Mouse (Mus musculus): ENCODE measurements around the gene Cfap77. TPM values are rescaled to one million over a fixed set of nuclear protein-coding genes. Genes with fewer than 3 reads are reported as not detected.
"Not testable (repeated sequence)": the region's sequence is repeated elsewhere in the genome, so short reads cannot be mapped to it uniquely, and the experiment has no call there.

Gene Cfap77
- polyA plus RNA-seq (2017; shearing (Covaris generic)), result 1 to 10 TPM; 1.2 TPM

DNA sequence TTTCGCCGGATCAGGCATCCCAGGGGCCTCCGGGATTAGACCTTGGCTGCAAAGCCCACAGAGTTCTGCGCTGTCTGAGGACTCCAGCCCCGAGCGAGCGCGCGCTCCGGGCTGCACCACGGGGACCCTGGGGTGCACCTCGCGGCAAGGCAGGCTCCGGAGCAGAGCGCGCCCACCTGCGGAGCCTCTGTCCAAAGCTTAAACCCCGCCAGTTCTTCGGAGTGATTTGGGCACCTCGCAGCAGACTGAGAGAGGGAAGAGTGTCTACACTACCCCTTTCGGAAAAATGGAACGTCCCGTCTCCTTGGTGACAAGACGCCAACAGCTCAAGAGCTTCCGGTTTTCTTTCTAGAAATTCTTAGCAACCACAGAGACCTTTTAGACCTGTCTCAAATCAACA, at the start of gene Cfap77:
TSS of gene Cfap77 (minus strand) at position 76 of the 400 bp plus-strand sequence.
- ATAC-seq, result peak; percentile 61

DNA sequence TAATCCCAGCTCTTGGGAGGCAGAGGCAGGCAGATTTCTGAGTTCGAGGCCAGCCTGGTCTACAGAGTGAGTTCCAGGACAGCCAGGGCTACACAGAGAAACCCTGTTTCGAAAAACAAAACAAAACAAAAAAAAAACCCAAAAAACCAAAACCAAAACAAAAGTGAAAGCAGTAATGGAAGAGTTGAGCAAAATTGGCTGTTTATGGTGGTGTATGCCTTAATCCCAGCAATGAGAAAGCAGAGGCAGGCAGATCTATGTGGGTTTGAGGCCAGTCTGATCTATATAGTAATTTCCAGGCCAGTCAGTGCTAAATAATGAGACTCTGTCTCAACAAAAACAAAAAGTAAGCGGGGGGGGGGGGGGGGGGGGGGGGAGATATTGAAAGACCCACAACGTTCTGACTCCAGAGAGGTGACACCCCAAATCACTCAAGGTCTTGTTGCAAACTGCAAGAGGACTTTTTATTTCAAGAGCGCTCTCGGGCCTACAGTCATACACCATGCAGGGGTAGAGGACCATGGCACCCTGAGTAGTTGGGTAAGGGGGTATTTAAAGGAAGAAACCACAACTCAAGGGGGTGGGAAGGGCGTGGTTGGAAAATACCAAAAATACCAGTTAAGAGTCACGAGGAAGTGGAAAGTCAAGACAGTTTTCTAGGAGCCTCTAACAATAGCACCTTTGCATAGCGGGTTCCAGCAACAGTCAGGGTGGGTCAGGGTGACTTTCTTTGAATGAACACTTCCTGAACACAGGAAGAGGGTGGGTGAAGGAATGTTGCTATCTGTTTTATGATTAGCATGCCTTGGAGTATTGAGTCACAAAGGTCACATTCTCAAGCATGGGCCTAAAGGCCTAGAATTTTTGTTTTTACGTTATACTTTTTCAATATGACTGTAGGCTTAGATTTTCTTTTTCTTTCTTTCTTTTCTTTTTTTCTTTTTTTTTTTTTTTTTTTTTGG, 47.8 kb upstream of the Cfap77 start:
- peak; percentile 30 for ATAC-seq

DNA sequence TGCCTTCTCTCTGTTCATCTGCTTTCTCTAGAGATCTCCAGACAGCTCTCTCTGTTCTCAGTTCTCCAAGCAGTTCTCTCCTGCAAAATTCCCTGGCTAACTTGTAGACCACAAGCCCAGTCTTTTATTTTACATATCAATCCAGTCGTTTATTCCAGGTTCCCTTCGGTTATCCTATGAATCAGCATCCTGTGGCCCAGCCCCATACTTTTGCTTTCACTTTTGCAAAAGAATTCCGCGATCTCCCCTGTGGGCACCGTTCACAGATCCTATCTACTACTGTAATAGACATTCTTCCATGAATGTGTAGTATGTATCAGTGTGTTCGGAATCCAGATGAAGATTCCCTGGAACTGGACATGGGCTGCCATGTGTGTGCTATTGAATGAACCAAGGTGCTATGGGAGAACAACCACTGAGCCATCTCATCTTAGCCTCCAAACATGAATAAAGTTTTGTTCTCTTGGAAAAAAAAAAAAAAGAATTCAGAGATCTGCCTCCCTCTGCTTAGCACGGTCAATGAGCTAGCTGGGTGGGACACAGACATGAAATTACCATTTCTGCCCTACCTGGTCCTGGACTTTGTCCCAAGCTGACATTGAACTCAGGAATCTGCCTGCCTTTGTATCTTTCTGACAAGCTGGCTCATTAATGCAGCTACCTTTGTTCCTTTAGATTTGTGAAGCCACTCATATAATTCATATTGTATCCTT, 46.1 kb upstream of the Cfap77 start:
- no peak for ATAC-seq

DNA sequence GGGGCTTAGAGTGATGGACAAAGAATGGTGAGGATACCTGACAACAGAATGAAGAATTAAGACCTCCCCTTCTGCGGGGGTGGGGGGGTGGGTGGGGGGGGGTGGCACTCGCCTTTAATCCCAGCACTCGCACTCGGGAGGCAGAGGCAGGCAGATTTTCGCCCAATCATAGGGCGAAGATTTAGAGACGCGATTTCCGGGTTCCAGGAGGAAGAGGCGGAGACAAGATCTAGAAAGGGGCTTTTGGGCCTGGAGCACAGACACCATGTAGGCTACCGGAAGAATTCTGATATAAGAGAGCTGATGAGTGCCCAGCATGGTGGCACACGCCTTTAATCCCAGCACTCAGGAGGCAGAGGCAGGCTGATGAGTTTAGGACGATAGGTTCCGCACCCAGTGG, 44.8 kb upstream of the Cfap77 start:
- no peak for ATAC-seq

DNA sequence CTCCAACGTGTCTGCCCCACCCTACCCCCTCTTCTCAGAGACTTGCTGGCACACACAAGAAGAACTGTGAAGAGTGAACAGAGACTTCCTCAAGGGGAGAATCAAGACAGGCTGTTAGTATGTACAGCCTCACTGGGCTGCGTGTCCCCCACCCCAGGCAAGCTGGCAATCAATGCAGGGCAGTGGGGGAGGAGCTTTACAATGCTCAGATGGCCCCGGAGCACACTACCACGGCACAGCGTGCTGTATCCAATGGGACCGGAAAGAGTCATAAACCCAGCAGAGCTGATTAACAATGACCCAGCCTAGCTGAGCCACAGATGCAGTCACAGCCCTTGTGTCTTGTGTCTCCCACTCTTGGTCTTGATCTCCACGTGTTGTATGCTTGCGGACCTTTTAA, 43.9 kb upstream of the Cfap77 start:
- ATAC-seq, result no peak

DNA sequence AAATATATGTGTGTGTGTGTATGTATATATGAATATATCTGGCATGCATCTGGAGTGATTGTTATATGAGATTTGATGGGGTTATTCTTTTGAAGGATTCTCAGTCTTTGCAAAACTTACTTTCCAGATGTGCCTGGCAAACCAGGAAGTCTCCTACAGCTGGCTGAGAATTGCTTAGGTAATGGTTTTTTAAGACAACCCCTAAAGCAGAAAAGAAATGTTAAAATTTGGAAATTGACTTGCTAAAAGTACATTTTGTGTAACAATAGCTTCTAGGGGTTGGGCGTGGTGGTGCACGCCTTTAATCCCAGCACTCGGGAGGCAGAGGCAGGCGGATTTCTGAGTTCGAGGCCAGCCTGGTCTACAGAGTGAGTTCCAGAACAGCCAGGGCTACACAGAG, 43.1 kb upstream of the Cfap77 start:
- peak; percentile 1 for ATAC-seq

DNA sequence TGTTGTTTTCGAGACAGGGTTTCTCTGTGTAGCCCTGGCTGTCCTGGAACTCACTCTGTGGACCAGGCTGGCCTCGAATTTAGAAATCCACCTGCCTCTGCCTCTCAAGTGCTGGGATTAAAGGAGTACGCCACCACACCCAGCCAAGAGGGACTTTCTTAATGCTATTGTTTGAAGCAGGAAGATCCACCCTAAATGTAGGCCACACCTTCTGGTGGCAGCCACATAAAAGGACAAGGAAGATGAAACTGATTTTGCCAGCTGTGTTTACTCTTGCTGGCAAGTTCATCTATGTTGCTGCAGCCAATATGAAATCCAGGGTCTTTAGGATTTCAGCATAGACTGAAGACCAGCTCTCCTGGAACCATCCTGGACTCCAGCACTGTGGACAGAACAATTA, 42.6 kb upstream of the Cfap77 start:
- ATAC-seq, result peak; percentile 74

DNA sequence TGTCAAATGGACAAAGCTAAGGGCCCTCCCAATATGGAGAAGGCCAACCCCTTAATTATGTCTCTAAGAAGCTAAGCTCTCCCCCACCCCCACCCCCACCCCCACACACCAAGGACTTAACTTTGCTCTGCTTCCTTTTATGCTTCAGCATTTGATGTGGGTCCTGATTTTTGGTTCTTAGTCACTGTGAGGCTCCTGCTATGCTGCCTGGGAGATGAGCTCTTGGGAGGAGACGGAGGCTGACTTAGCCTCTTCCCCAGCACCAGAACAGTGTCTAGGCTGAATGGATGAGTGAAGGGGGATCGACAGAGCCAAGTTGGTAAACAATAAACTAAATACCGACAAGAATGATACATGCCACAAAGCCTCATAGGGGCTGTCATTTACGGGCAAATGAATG, 41.9 kb upstream of the Cfap77 start:
- ATAC-seq, result peak; percentile 40

DNA sequence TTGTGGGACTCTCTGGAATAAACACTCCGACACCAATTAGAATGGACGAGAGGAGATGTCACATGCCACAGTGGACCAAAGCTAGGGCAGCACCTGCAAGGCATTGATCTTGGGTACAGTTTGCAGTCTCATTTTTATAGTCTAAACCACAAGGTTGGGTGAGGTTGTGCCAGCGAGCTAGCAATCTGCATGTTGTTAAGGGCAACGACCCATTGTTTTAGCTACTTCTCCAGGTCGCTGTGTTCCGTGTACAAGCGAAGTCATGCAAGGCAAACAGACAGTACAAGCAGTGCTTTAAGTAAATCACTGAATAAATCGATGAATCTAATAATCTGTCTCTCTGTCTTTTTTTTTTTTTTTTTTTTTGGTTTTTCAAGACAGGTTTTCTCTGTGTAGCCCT, 40.8 kb upstream of the Cfap77 start:
- peak; percentile 68 for ATAC-seq

DNA sequence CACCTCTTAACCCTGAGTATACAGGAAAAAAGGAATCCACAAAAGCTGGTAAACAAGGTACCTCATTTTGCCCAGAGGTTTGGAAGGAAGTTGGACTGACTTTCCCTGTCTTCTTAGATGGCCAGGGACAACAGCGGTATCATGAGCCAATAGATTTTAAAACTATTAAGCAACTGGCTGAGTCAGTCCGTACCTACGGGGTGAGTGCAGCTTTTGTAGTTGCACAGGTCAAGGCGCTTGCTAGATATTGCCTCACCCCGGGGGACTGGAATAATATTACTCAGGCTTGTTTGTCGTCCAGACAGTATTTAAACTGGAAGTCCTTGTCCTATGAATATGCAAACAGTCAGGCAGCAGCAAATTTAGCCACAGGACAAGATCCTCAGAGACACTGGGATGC, 34.4 kb upstream of the Cfap77 start:
- not testable (repeated sequence) for ATAC-seq

DNA sequence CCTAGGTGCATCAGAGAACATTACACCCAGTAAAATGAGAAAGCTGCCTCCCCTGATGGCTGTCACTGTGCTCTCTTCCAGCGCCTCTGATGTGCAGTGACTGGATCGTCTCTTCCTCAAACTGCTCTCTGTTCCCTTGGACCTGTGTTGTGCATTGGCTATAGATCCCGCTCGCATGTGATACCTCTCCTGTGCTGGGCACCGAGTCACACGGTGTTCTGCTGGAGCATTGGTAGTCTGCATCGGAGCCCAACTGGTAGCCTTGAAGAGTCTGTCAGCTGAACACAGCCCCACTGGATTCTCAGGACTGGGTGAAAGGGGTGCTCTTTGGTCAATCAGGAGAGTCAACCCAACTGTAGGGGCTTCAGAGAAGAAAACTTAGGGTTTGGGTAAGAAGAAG, 31.2 kb upstream of the Cfap77 start:
- ATAC-seq, result no peak

DNA sequence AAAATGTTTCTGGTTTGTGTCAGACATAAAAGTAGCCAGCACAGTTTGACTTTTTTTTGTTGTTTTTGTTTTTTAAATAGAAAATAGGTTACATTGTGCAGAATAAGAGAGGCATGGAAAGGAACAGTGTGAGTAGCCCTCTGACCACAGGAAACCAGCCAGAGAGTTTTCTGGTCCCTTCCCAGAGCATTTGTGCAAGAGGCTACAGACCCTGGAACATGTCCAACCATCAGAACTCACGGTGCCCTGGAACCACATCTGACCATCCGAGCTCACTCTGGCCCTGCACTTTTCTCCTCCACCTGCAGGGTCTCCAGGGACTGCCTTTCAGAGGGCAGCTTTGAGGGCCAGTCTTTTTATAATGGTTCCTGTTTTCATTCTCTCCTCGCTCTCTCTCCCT, 27.1 kb upstream of the Cfap77 start:
- ATAC-seq, result no peak

DNA sequence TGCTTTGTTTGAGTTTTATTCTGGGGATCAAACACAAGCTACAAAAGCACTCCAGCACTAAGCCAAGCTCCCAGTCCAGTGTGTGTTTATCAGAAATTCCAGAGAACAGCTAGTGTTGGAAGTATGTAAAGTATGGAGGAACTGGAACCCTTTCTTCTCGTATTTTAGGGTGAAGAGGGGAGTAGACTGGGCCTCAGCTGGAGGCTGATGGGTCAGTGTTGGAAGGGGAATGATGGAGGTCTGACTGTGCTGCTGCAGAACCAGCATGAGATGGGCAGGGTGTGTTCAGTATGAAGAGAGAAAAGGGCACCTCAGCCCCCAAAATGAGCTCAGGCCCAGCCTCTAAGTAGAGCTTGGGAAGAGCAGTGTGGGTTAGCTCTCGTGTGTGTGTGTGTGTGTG, 21.4 kb upstream of the Cfap77 start:
- ATAC-seq, result no peak

DNA sequence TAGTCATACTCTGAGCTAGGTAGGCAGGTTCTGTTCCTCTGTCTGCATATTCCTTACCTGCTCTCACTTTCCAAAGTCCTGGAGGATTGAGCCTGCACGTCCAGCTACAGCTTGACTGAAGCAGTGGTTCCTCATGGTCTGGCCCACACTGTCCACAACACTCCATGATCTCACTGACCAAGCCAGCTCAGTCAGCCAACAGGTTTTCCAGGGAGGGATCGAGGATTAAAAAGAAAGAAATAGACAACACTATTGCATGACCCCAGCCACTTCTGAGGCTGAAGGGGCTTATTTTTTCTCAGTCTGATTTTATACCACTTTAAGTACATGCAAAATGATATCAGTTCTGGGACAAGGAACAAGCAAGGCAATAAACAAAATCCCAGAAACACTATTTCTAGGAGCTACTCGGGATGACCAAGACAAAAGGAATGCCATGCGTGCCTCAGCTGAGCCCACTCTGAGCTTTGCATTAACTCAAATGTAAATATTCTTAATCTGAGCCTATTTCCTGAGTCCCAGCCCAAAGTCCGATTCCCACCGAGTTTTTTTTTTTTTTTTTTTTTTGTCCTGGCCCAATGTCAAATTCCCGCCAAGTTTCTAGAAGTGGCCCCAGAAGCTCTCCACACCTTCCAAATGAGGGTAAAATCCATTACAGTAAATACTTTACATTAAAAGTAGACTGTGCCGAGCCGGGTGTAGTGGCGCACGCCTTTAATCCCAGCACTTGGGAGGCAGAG, 20.6 kb upstream of the Cfap77 start:
- ATAC-seq, result no peak

DNA sequence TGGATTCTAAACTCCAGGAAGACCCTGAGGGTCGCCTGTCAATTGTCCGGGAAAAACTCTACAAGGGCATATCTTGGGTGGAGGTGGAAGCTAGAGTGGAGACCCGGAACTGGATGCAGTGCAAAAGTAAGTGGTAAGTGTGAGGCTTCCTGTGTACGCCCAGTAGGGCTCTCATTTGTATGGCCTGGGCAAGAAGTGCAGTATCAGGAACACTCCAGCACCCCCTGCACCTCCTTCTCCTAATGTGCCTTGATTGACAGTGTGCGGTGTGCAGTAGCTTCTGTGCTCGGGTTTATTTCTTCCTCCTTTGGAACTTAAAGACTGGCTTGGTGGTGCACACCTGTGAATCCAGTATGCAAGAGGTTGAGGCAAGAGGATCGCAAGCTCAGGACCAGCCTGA, 19.8 kb upstream of the Cfap77 start:
- ATAC-seq, result no peak

DNA sequence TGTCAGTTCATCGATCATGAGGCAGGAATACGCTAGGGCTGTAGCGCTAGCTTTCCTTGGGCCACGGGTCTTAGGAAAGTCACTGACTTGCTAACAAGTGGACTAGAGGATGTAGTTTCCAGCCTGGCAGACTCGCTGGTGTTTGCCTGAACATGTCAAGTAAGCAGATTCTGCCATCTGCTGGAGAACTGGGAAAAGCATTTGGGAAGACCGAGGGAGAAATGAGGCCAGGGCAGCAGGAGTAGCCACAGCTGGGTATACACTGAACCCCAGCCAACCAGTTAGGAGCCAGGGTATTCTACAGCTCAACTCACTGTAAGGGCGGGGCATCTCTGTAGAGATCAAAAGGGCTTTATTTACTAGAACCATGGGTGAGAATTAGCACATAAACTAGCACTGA, 11.5 kb upstream of the Cfap77 start:
- no peak for ATAC-seq

DNA sequence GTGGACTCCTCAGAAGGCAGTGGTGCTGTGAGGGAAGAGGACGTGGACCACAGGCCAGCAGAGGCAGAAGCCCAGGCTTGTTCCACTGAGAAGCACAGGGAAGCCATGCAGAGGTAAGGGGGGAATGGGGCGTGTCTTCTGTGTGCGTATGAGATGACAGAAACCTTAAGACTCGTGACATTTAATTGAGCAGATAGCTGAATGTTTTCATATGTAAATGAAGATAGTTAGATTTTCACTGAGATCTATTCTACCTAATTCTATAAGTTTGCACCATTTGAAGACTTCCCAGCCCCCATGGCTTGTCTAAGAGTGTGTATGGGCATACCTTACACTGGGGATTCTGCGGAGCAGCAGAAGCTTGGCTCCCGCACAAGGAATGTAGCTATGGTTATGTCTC, 10.9 kb upstream of the Cfap77 start:
- ATAC-seq, result no peak

DNA sequence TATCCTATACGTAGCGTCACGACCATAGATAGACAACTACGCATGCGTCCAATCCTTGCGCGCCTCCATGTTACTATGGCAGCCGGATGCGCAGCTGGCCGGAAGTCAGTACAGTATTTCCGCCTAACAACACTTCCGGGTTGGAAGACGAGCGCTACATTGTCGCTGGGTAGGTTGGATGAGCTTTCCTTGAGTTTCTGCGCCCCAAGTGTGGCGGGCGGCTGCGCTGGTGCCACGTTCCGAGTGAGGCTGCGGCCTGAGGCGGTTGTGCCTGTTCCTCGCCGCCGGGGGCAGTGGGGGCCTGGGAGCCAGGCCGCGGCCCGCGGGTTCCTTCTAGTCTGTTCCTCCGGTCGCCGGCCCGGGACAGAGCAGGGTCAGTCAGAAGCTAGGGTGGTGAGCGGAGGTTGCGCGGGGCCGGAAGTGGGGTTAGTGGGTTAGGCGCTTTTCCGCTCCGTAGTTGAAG, 5.3 kb upstream of the Cfap77 start, which contains the start of gene Ttf1:
TSS of gene Ttf1 (plus strand) at position 128 of the 463 bp plus-strand sequence.
- ATAC-seq, result peak; percentile 97

DNA sequence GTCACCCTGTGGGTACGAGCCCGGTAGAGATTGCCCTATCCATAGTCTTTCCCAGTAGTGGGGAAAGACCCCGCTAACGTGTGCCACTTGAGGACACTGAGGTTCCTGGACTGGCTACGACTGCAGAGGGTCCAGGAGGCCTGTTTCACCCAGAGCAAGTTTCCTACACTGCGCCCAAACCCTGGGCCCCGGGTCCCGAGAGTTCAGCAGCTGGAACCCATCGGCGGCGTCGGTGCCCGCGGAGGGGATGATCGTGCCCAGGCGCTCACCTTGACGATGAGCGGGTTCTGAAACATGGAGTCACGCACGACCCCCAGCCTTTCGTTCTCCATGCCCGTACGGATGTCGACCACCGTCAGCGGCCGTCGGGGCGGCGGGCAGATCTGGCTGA, 326 bp downstream of the Cfap77 start:
- ATAC-seq, result no peak

DNA sequence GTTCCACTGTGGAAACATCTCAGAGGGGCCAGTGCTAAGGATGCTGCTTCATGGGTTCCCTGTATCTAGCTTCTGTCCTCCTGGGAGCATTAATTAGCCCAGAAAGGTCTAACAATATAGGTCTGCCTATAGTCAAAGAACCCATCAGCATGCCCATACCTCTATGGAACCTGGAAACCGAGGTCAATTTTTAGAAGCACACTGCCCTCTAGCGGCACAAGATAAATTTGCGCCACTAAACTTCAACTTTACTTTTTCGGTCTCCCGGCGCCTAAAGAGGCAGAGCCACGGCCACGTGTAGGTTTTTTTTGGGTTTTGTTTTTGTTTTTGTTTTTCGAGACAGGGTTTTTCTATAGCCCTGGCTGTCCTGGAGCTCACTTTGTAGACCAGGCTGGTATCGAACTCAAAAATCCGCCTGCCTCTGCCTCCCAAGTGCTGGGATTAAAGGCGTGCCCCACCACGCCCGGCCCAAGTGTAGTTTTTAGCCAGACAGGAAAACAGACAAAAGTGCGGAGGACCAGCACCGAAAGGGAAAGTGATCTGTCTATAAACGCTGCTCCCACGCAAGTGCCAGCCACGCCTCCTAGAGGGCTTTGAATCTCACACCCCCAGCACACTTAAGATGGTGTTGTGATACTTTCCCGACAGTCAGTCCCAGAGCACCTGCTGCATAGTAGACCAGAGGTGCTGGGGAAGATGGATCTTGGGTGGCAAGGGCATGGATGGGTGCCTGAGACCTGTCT, 893 bp downstream of the Cfap77 start:
- peak; percentile 59 for ATAC-seq

DNA sequence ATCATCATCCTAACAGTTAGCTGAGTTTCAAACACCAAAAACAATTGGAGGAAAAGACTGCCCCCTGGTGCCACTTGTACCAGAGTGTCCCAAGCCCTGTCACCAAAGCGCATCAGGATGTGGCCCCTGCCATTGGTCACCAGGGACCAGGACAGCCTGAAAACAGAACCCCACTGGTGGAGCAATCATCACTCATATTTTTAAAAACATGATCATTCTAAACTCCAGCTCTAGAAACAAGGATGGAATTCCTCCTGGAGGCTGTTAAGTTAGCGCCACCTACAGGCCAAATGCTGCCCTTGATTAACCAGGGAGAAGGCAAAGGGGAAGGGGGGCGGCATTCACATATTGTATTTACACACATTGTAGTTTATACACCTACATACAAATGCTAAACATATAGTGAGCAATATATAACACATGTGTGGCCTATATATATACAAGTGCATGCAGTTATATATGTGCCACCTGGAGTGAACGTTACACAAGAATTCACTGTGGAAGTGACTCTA, 1.9 kb downstream of the Cfap77 start:
- peak; percentile 27 for ATAC-seq

DNA sequence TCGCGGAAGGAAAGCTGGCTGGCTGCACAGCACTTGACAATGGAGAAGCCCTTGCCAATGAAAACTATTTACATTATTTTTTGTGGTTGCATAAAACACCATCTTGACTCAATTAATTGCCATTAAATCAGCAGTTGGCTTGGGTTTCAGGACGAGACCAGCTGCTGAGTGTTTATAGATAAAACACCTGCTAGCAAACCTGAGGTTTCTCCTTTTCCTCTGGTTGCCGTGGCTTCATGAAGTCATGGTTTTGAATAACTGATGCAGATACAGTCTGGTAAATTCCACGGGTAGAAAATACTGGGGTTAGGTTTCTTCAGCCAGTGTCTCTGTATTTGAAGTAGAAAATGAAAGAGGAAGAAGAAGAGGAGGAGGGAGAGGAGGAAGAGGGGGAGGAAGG, 2.9 kb downstream of the Cfap77 start:
- no peak for ATAC-seq

All from activated CD4-positive, CD25-positive, alpha-beta regulatory T cell, adult 4 months (primary cell).